Mouse (Mus musculus) kidney, adult 2 months (tissue): Measurements from ENCODE around the gene Umodl1.

ENCODE experiments used
- CTCF ChIP-seq: fragments of 200-500 bp; conservative IDR thresholded peaks from 2 replicates; pipeline ENCODE4 v1.5.1; 2011; ENCODE audit warnings: low read depth, mild to moderate bottlenecking, control low read depth, low read length, moderate library complexity, mixed read lengths; ENCODE audit not compliant: insufficient read depth, insufficient read length
- POLR2A ChIP-seq: fragments of 200-500 bp; IDR thresholded peaks from one replicate; pipeline ENCODE4 v1.6.1; 2011; ENCODE audit warnings: low read depth, low read length, control low read depth

GRCm38 (mm10) chr17:31057891-31058744 is 103.7 kb downstream of the Umodl1 start:
- no peak for TF ChIP-seq CTCF
- no peak for TF ChIP-seq POLR2A
